Mouse (Mus musculus) hindbrain, postnatal 0 days (tissue): ENCODE measurements at regions not wholly inside any gene's neighbourhood (a gene's known extent, or its start where the extent isn't known, plus 50 kb on each side); places are given as distances from the start of the nearest gene placed in this dataset.

Source experiments
- ATAC-seq: fragments of 200-750 bp; cut with Nextera tagmentation; 2 replicates; pipeline ENCODE4 v1.8.0; 2017; ENCODE audit warnings: mild to moderate bottlenecking, moderate TSS enrichment, moderate library complexity
- DNase-seq: peaks from one replicate; pipeline ENCODE4 v3.0.0-alpha.2; 2015; ENCODE audit warnings: low spot score
- H3K27ac ChIP-seq: fragments of 300-500 bp; sonication (generic); 2 replicates; pipeline ENCODE4 v1.5.1; 2014; ENCODE audit warnings: mild to moderate bottlenecking
- H3K27me3 ChIP-seq: fragments of 300-500 bp; sonication (generic); 2 replicates; pipeline ENCODE4 v1.6.1; 2014; ENCODE audit warnings: low read length, mixed read lengths; ENCODE audit not compliant: insufficient read depth
- H3K36me3 ChIP-seq: fragments of 300-500 bp; sonication (generic); 2 replicates; pipeline ENCODE4 v1.6.1; 2014; ENCODE audit warnings: low read length, mixed read lengths; ENCODE audit not compliant: insufficient read depth
- H3K4me1 ChIP-seq: fragments of 300-500 bp; sonication (generic); 2 replicates; pipeline ENCODE4 v1.6.1; 2014; ENCODE audit warnings: antibody characterized with exemption, low read length, mixed read lengths; ENCODE audit not compliant: insufficient read depth
- H3K4me2 ChIP-seq: fragments of 300-500 bp; sonication (generic); 2 replicates; pipeline ENCODE4 v1.6.1; 2014; ENCODE audit warnings: low read depth, mild to moderate bottlenecking, low read length, moderate library complexity, mixed read lengths
- H3K4me3 ChIP-seq: fragments of 300-500 bp; sonication (generic); 2 replicates; pipeline ENCODE4 v1.5.1; 2014; ENCODE audit warnings: low read length
- H3K9ac ChIP-seq: fragments of 300-500 bp; sonication (generic); replicated peaks from 2 replicates; pipeline ENCODE4 v1.6.1; 2014; ENCODE audit warnings: mild to moderate bottlenecking, low read length, moderate library complexity, mixed read lengths
- H3K9me3 ChIP-seq: fragments of 300-500 bp; sonication (generic); 2 replicates; pipeline ENCODE4 v1.6.1; 2016; ENCODE audit warnings: low read length, mixed read lengths
- CTCF ChIP-seq: IDR thresholded peaks from 2 replicates; pipeline ENCODE4 v1.5.1; 2016; ENCODE audit warnings: antibody characterized with exemption, control low read depth, low read depth
- WGBS: fragments of 180-500 bp; shearing (Covaris S2); extraction: QIAGEN DNeasy Blood & Tissue Kit; methylation state at CpG from one replicate; pipeline ENCODE4 v1.1.7; 2014; 5-methylcytosine and 5-hydroxymethylcytosine counted together

GRCm38 (mm10) chr19:32881443-32881842 lies 124.1 kb downstream of the Pten start:
- TF ChIP-seq CTCF: no peak
- ATAC-seq: no peak
- Histone ChIP-seq H3K4me1 (no peaks in the 10 kb centered on the region; the same call in 1 of the 2 replicates), H3K4me3 (no peak overlapping the region), H3K27me3 (no peaks in the 10 kb centered on the region), H3K27ac (no peak overlapping the region), H3K4me2 (no peak overlapping the region), H3K9me3 (no peaks in the 10 kb centered on the region), H3K9ac (no peak overlapping the region), H3K36me3 (no peaks in the 10 kb centered on the region)
- no peak for DNase-seq
- 83% methylated on average over 3 of the region's 3 CpGs for WGBS

- H3K4me2 ChIP-seq: no peak overlapping the region
- ATAC-seq (no peak), DNase-seq (no peak)
- WGBS: 81% methylated on average over 3 of the region's 3 CpGs
- H3K9ac ChIP-seq: no peak overlapping the region
- no peaks in the 10 kb centered on the region for H3K9me3 ChIP-seq
- TF ChIP-seq CTCF: no peak
- no peaks in the 10 kb centered on the region; the same call in 1 of the 2 replicates for H3K4me1 ChIP-seq
- H3K36me3 ChIP-seq: no peaks in the 10 kb centered on the region
- H3K27me3 ChIP-seq: no peaks in the 10 kb centered on the region
- H3K27ac ChIP-seq: no peak overlapping the region
- no peak overlapping the region for H3K4me3 ChIP-seq
These were observed 127.0 kb downstream of the Pten start for GRCm38 (mm10) chr19:32884279-32884678.

GRCm38 (mm10) chr19:32885481-32886131 lies 128.3 kb downstream of the Pten start:
- no peak for TF ChIP-seq CTCF
- H3K9ac ChIP-seq: no peak overlapping the region
- WGBS: 42% methylated on average over 12 of the region's 12 CpGs
- no peaks in the 10 kb centered on the region; the same call in 1 of the 2 replicates for H3K4me1 ChIP-seq
- no peaks in the 10 kb centered on the region for H3K36me3 ChIP-seq
- ATAC-seq (peak; percentile 71), DNase-seq (peak; percentile 21)
- peak overlapping the region; percentile 37; the same call in 1 of the 2 replicates for H3K27ac ChIP-seq
- H3K4me3 ChIP-seq: no peak overlapping the region
- H3K27me3 ChIP-seq: no peaks in the 10 kb centered on the region
- H3K9me3 ChIP-seq: no peaks in the 10 kb centered on the region
- 0 out of 2 replicates have a peak overlapping the region, but pooled peaks have one; percentile 11 for H3K4me2 ChIP-seq

GRCm38 (mm10) chr19:32887190-32887589 lies 129.9 kb downstream of the Pten start:
- Histone ChIP-seq H3K9me3 (no peaks in the 10 kb centered on the region), H3K4me3 (no peak overlapping the region), H3K27me3 (no peaks in the 10 kb centered on the region), H3K9ac (no peak overlapping the region), H3K4me2 (no peak overlapping the region), H3K36me3 (no peaks in the 10 kb centered on the region), H3K4me1 (no peaks in the 10 kb centered on the region; the same call in 1 of the 2 replicates), H3K27ac (no peak overlapping the region)
- 74% methylated on average over 7 of the region's 7 CpGs for WGBS
- DNase-seq (no peak), ATAC-seq (no peak)
- no peak for TF ChIP-seq CTCF

GRCm38 (mm10) chr19:32888616-32889305 lies 131.5 kb downstream of the Pten start:
- DNase-seq: no peak

GRCm38 (mm10) chr19:32890801-32891200 lies 133.5 kb downstream of the Pten start:
- Histone ChIP-seq H3K4me3 (no peak overlapping the region), H3K27ac (no peak overlapping the region), H3K4me2 (no peak overlapping the region), H3K9me3 (no peaks in the 10 kb centered on the region), H3K36me3 (no peaks in the 10 kb centered on the region), H3K9ac (no peak overlapping the region), H3K4me1 (no peaks in the 10 kb centered on the region), H3K27me3 (no peaks in the 10 kb centered on the region)
- 87% methylated on average over 6 of the region's 6 CpGs for WGBS
- DNase-seq: no peak
- no peak for ATAC-seq
- no peak for TF ChIP-seq CTCF

More at GRCm38 (mm10) chr19:32888616-32889305, 131.5 kb downstream of the Pten start:
- Histone ChIP-seq H3K4me1 (no peaks in the 10 kb centered on the region; the same call in 1 of the 2 replicates), H3K27ac (no peak overlapping the region), H3K9ac (no peak overlapping the region), H3K4me2 (no peak overlapping the region), H3K9me3 (no peaks in the 10 kb centered on the region), H3K27me3 (no peaks in the 10 kb centered on the region), H3K36me3 (no peaks in the 10 kb centered on the region), H3K4me3 (no peak overlapping the region)
- ATAC-seq: no peak
- 79% methylated on average over 12 of the region's 12 CpGs for WGBS
- no peak for TF ChIP-seq CTCF

GRCm38 (mm10) chr19:32892469-32892868 lies 135.2 kb downstream of the Pten start:
- Histone ChIP-seq H3K9me3 (no peaks in the 10 kb centered on the region), H3K4me3 (no peak overlapping the region), H3K27ac (no peak overlapping the region), H3K9ac (no peak overlapping the region), H3K4me1 (no peaks in the 10 kb centered on the region), H3K4me2 (no peak overlapping the region), H3K27me3 (no peaks in the 10 kb centered on the region), H3K36me3 (no peaks in the 10 kb centered on the region)
- ATAC-seq (no peak), DNase-seq (no peak)
- WGBS: 87% methylated on average over 5 of the region's 5 CpGs
- TF ChIP-seq CTCF: no peak
